Mouse (Mus musculus): Measurements from ENCODE around the gene Apol9a.
"Not testable (repeated sequence)": the region's sequence is repeated elsewhere in the genome, so short reads cannot be mapped to it uniquely, and the experiment has no call there.

GRCm38 (mm10) chr15:77444746-77445145, 33.8 kb upstream of the Apol9a start:
- TF ChIP-seq POLR2A (IDR thresholded peaks at IDR 0.05; ENCODE audit: borderline replicate concordance, insufficient read depth, low read length); CTCF (IDR thresholded peaks at IDR 0.05; ENCODE audit: borderline replicate concordance, insufficient read depth, low read depth, low read length): not testable (repeated sequence)

Measured in cerebellum, adult 2 months (tissue).